Mouse (Mus musculus): ENCODE measurements around the gene Exo1.

GRCm38 (mm10) chr1:175950421-175950820 is 70.0 kb downstream of the Exo1 start:
- no peak for TF ChIP-seq CTCF (IDR thresholded peaks at IDR 0.05; ENCODE audit: low read depth)
- TF ChIP-seq EP300 (IDR thresholded peaks at IDR 0.05; ENCODE audit: low read depth) = no peak
